Mouse (Mus musculus) heart, embryonic 12.5 days (tissue): ENCODE results near the gene Ctc1. TPM values are rescaled to one million over a fixed set of nuclear protein-coding genes. Genes with fewer than 3 reads are reported as not detected.

ENCODE experiments used
- ATAC-seq: fragments of 200-750 bp; cut with Nextera tagmentation; 2 replicates; pipeline ENCODE4 v1.8.0; 2017; ENCODE audit warnings: moderate TSS enrichment, moderate library complexity; ENCODE audit not compliant: insufficient number of reproducible peaks, low FRiP score
- H3K27ac ChIP-seq: fragments of 300-500 bp; sonication (generic); 2 replicates; pipeline ENCODE4 v1.5.1; 2016; ENCODE audit warnings: mild to moderate bottlenecking, moderate library complexity; ENCODE audit not compliant: poor library complexity, severe bottlenecking
- H3K27me3 ChIP-seq: fragments of 300-500 bp; sonication (generic); replicated peaks from 2 replicates; pipeline ENCODE4 v1.6.1; 2016; ENCODE audit warnings: mild to moderate bottlenecking, moderate library complexity
- H3K36me3 ChIP-seq: fragments of 300-500 bp; sonication (generic); 2 replicates; pipeline ENCODE4 v1.6.1; 2016; ENCODE audit warnings: mild to moderate bottlenecking, moderate library complexity
- H3K4me1 ChIP-seq: fragments of 300-500 bp; sonication (generic); replicated peaks from 2 replicates; pipeline ENCODE4 v1.6.1; 2016; ENCODE audit warnings: mild to moderate bottlenecking
- H3K4me2 ChIP-seq: fragments of 300-500 bp; sonication (generic); 2 replicates; pipeline ENCODE4 v1.6.1; 2016; ENCODE audit warnings: mild to moderate bottlenecking, moderate library complexity
- H3K4me3 ChIP-seq: fragments of 300-500 bp; sonication (generic); 2 replicates; pipeline ENCODE4 v1.5.1; 2016; ENCODE audit warnings: mild to moderate bottlenecking
- H3K9ac ChIP-seq: fragments of 300-500 bp; sonication (generic); 2 replicates; pipeline ENCODE4 v1.6.1; 2016; ENCODE audit warnings: mild to moderate bottlenecking, moderate library complexity
- H3K9me3 ChIP-seq: fragments of 300-500 bp; sonication (generic); replicated peaks from 2 replicates; pipeline ENCODE4 v1.6.1; 2016; ENCODE audit warnings: mild to moderate bottlenecking, moderate library complexity
- WGBS: fragments of 180-500 bp; shearing (Covaris S2); methylation state at CpG from one replicate; pipeline ENCODE4 v1.1.7; 2016; 5-methylcytosine and 5-hydroxymethylcytosine counted together
- polyA plus RNA-seq: library from polyadenylated mRNA; unstranded; fragments of >200 nt; fragmentation: Nextera tagmentation; extraction: Ambion mirVana; gene quantifications from 2 replicates; pipeline ENCODE4 v1.2.1, GENCODE M21; 2016

Ctc1 gene
- polyA plus RNA-seq, 1 experiment from 2014 or later, result 60.8 TPM

DNA sequence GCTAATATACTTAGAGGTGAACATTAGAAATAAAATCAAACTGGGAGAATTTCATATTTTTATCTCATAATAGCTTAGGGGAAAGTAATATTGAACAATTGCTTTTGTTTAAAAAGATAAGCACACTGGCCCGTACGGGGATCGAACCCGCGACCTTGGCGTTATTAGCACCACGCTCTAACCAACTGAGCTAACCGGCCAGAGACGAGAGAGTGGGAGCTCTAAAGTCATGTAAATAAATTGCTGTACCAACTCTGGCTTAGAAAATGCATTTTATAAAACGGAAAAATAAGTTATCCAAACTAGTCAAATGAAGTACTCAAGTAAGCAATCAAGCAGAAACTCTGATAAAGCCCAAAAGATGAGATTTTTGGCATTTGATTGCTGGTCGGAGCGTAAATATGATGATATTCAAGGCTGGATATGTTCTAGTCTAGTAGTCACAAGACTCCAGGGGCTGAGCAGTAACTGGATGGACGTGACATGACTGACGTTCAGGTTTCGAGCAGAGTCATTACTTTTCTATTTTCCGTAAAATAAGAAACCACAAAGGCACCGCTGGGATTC lies 46.6 kb downstream of the Ctc1 start:
- Histone ChIP-seq H3K9ac (no peak overlapping the region), H3K4me1 (peaks cover 36% of the 10 kb centered on the region), H3K4me3 (peak overlapping the region; percentile 70), H3K27me3 (no peaks in the 10 kb centered on the region), H3K36me3 (no peaks in the 10 kb centered on the region), H3K4me2 (peak overlapping the region; percentile 77), H3K9me3 (no peaks in the 10 kb centered on the region), H3K27ac (peak overlapping the region; percentile 55; the same call in 1 of the 2 replicates)
- under 1% methylated on average over 17 of the region's 17 CpGs for WGBS
- ATAC-seq, result no peak

DNA sequence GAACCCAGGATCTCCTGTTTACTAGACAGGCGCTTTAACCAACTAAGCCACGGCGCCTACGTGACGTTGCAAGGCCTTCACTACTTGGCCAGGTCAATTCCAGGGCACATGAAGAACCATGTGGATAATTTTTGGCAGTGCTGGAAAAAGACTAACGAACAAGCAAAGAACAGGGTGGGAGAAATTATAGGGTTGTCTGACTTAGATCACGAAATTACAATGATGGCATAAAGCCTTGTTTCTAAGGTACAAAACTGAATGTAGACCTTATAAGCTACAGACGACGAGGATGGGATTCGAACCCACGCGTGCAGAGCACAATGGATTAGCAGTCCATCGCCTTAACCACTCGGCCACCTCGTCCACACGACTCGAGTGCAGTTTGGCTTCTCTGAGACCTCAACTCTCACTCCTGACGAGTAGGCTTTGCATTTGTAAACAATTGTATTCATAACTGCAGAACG lies 47.1 kb downstream of the Ctc1 start:
- Histone ChIP-seq H3K9ac (no peak overlapping the region; the same call in 1 of the 2 replicates), H3K4me2 (peak overlapping the region; percentile 77), H3K9me3 (no peaks in the 10 kb centered on the region), H3K4me3 (peak overlapping the region; percentile 70), H3K36me3 (no peaks in the 10 kb centered on the region), H3K27me3 (no peaks in the 10 kb centered on the region), H3K27ac (peak overlapping the region; percentile 74), H3K4me1 (peaks cover 41% of the 10 kb centered on the region)
- WGBS, result under 1% methylated on average over 19 of the region's 19 CpGs
- peak; percentile 62 for ATAC-seq

DNA sequence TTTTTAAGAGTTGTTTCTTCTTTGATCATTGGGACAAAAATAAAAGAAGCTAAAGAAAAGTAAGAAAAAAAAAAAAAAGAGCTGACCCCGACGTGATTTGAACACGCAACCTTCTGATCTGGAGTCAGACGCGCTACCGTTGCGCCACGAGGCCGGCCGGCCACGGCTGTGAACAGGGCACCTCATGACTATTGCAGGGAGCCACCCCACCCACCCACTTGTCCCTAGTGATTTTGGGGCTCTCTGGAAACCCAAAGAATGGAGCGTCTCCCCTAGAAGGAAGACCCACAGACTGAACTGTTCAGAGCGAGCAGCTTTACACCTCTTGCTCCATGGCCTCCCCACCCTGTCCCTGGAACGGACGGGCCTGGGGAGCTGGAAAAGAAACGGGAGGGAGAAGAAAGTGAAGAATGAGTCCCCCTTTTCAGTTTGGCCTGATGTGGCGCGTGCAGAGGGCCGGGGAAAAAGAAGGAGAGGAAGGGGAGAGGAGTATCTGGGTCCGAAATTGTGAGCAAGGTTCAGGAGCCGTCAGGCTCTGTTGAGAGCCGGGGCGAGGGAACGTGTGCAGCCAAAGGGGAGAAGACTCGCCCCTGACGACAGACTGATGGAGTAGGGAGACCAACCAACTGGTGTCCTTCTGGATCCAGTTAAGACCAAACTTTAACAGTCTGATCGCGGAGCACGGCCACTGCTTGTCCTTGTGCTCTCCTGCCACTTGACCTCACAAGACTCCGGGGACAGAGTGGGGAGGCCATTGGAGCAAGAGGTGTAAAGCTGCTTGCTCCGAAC lies 47.9 kb downstream of the Ctc1 start:
- Histone ChIP-seq H3K4me3 (peak overlapping the region; percentile 70), H3K4me2 (peak overlapping the region; percentile 77), H3K9ac (peak overlapping the region; percentile 75), H3K36me3 (no peaks in the 10 kb centered on the region), H3K4me1 (peaks cover 38% of the 10 kb centered on the region), H3K27me3 (no peaks in the 10 kb centered on the region), H3K9me3 (no peaks in the 10 kb centered on the region), H3K27ac (peak overlapping the region; percentile 86)
- peak; percentile 56; the same call in 1 of the 2 replicates for ATAC-seq
- WGBS, result under 1% methylated on average over 31 of the region's 31 CpGs

GRCm38 (mm10) chr11:69064259-69065133 lies 48.8 kb downstream of the Ctc1 start:
- Histone ChIP-seq H3K36me3 (no peaks in the 10 kb centered on the region), H3K4me3 (peak overlapping the region; percentile 70), H3K9me3 (no peaks in the 10 kb centered on the region), H3K27ac (peak overlapping the region; percentile 86), H3K27me3 (no peaks in the 10 kb centered on the region), H3K4me1 (peaks cover 38% of the 10 kb centered on the region), H3K4me2 (peak overlapping the region; percentile 77), H3K9ac (peak overlapping the region; percentile 75)
- WGBS, result 57% methylated on average over 9 of the region's 9 CpGs
- ATAC-seq, result no peak

DNA sequence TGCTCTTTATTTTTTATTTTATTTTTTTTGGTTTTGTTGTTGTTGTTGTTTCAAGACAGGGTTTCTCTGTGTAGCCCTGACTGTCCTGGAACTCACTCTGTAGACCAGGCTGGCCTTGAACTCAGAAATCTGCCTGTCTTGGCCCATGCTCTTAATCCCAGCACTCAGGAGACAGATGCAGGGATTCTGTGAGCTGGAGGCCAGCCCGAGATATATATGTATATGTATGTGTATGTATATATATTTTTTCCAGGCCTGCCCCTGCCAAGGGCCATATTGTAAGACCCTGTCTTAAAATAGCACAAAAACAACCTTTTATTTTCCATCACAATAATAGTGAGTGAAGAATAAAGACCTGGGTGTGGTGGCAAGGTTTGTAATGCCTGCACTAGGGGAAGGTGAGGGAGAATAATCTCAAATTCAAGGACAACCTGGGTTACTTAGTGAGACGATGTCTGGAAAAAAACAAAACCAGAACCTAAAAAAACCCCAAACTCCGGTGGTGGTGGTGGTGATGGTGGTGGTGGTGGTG lies 49.7 kb downstream of the Ctc1 start:
- H3K36me3 ChIP-seq, result no peaks in the 10 kb centered on the region
- no peak overlapping the region for H3K9ac ChIP-seq
- H3K4me2 ChIP-seq, result 0 out of 2 replicates have a peak overlapping the region, but pooled peaks have one; percentile 93
- H3K9me3 ChIP-seq, result no peaks in the 10 kb centered on the region
- no peak overlapping the region for H3K27ac ChIP-seq
- no peak overlapping the region for H3K4me3 ChIP-seq
- no peak for ATAC-seq
- 63% methylated on average over 3 of the region's 3 CpGs for WGBS
- H3K27me3 ChIP-seq, result no peaks in the 10 kb centered on the region
- peaks cover 41% of the 10 kb centered on the region for H3K4me1 ChIP-seq

GRCm38 (mm10) chr11:69066163-69066861 lies 50.6 kb downstream of the Ctc1 start:
- H3K27ac ChIP-seq, result no peak overlapping the region
- peaks cover 36% of the 10 kb centered on the region for H3K4me1 ChIP-seq
- no peak for ATAC-seq
- peak overlapping the region; percentile 68 for H3K9ac ChIP-seq
- H3K27me3 ChIP-seq, result no peaks in the 10 kb centered on the region
- H3K4me3 ChIP-seq, result peak overlapping the region; percentile 50
- no peaks in the 10 kb centered on the region for H3K9me3 ChIP-seq
- peak overlapping the region; percentile 93 for H3K4me2 ChIP-seq
- WGBS, result 2% methylated on average over 29 of the region's 29 CpGs
- no peaks in the 10 kb centered on the region for H3K36me3 ChIP-seq

DNA sequence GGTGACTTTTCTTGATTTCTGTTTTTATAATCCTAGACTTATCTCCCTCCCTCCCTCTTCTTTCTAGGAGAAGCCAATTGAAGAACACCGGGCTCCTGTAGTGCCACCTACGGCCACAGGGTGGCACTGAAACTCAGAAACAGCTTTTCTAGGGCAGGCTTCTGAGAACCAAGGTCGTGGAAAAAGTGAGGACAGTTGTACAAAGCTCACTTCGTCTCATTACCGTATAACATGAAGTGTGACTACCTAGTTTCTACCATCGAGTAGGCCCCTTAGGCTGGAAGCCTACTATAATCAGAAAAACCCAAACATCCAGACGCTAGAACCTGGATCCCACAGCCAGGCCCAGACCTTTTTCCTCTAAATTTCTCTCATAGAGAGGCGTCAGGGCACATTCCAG lies 51.2 kb downstream of the Ctc1 start:
- 6% methylated on average over 8 of the region's 8 CpGs for WGBS
- Histone ChIP-seq H3K9me3 (no peaks in the 10 kb centered on the region), H3K27me3 (no peaks in the 10 kb centered on the region), H3K36me3 (no peaks in the 10 kb centered on the region), H3K9ac (peak overlapping the region; percentile 68), H3K4me2 (peak overlapping the region; percentile 93), H3K4me1 (peaks cover 36% of the 10 kb centered on the region), H3K27ac (peak overlapping the region; percentile 84), H3K4me3 (peak overlapping the region; percentile 50)
- no peak for ATAC-seq

GRCm38 (mm10) chr11:69067601-69068000 lies 51.9 kb downstream of the Ctc1 start:
- Histone ChIP-seq H3K9ac (0 out of 2 replicates have a peak overlapping the region, but pooled peaks have one; percentile 7), H3K27me3 (no peaks in the 10 kb centered on the region), H3K27ac (peak overlapping the region; percentile 84), H3K4me3 (no peak overlapping the region), H3K9me3 (no peaks in the 10 kb centered on the region), H3K4me1 (peaks cover 41% of the 10 kb centered on the region), H3K4me2 (peak overlapping the region; percentile 38; the same call in 1 of the 2 replicates), H3K36me3 (no peaks in the 10 kb centered on the region)
- WGBS, result 13% methylated on average over 6 of the region's 6 CpGs
- no peak for ATAC-seq

GRCm38 (mm10) chr11:69070093-69070492 lies 54.4 kb downstream of the Ctc1 start:
- Histone ChIP-seq H3K27me3 (no peaks in the 10 kb centered on the region), H3K4me1 (peaks cover 36% of the 10 kb centered on the region), H3K4me3 (peak overlapping the region; percentile 65), H3K9me3 (no peaks in the 10 kb centered on the region), H3K4me2 (peak overlapping the region; percentile 76), H3K36me3 (no peaks in the 10 kb centered on the region), H3K9ac (peak overlapping the region; percentile 78), H3K27ac (peak overlapping the region; percentile 91)
- WGBS, result 1% methylated on average over 13 of the region's 13 CpGs
- no peak for ATAC-seq

DNA sequence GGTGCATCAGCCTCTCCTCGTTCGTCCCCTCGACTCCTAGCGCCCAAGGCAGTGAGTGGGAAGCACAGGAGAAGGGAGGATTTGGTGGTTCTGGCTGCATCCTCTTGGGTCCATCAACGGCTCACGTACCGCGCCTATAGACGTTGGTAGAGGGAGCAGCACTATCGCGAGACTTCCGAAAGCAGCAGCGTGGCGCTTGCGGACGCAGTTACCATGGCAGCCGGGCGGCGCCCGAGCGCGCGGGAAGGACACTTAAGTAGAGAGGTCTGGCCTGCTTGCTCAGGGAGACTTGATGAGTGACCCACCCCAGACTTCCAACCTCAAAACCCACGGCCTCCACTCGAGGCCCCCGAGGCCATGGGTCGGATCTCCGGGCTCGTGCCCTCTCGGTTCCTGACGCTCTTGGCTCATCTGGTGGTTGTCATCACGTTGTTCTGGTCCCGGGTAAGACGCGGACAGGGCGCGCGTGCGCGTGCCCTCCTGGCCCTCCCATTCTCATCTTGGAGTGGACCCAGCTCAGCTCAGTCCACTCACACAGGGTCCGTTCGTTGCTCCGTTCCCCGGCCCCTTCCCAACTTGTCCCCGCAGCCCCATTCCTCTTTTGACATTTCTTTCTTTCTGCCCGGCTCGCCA lies 55.0 kb downstream of the Ctc1 start, which contains the start of gene Tmem107:
Gene Tmem107, plus strand, starts transcription at position 217 of the 633 bp plus-strand sequence.
- H3K27me3 ChIP-seq, result no peaks in the 10 kb centered on the region
- H3K4me3 ChIP-seq, result peak within 1 kb of the TSS; percentile 65
- peak within 1 kb of the TSS; percentile 91 for H3K27ac ChIP-seq
- H3K9ac ChIP-seq, result peak within 1 kb of the TSS; percentile 78
- no peaks in the 10 kb centered on the region for H3K9me3 ChIP-seq
- no peaks in the 10 kb centered on the region for H3K36me3 ChIP-seq
- H3K4me2 ChIP-seq, result peak within 1 kb of the TSS; percentile 76
- peaks cover 36% of the 10 kb centered on the region for H3K4me1 ChIP-seq
- ATAC-seq, result peak; percentile 89
- WGBS, result 0% methylated on average over 47 of the region's 47 CpGs
